12 mouse cellular contexts compared by ENCODE assay signal in genomic region chr3:18299502-18299901, GRCm38 (mm10).
DNase-seq lines count a peak whose midpoint lies in the region; ATAC-seq and TF ChIP-seq lines count a peak whose summit lies in the region.
"Had no signal": no experiment of that assay in that cellular context is flagged by ENCODE, and none has a peak within 500 bp of the region (broad histone marks: within the 10 kb centered on the region; RNA-seq: fewer than 3 reads in every experiment).

No protein-coding gene starts in this region.

- no peak overlapping the region for H3K27ac ChIP-seq in kidney, adult 2 months (ENCODE audit: insufficient read depth, low read depth, low read length)
- no peak overlapping the region for H3K27ac ChIP-seq in midbrain, postnatal 0 days (ENCODE audit: low read depth, low read length)
- H3K27ac ChIP-seq in midbrain, embryonic 13.5 days, result no peak overlapping the region
- no peak overlapping the region for H3K27ac ChIP-seq in limb, embryonic 14.5 days (replicated peaks; ENCODE audit: low read depth, low read length)
- H3K27ac ChIP-seq: embryonic facial prominence, embryonic 12.5 days; liver, embryonic 14.5 days had no signal

- TF ChIP-seq CTCF in kidney, adult 2 months (conservative IDR thresholded peaks at IDR 0.05; ENCODE audit: insufficient read depth, insufficient read length, low read depth, low read length), result no peak
- no peak for TF ChIP-seq CTCF in midbrain, postnatal 0 days (IDR thresholded peaks at IDR 0.05)

- no peaks in the 10 kb centered on the region for H3K9me3 ChIP-seq in midbrain, postnatal 0 days (ENCODE audit: low read length)
- no peaks in the 10 kb centered on the region for H3K9me3 ChIP-seq in midbrain, embryonic 13.5 days
- no peaks in the 10 kb centered on the region for H3K9me3 ChIP-seq in limb, embryonic 14.5 days (ENCODE audit: control insufficient read depth, low read length)
- H3K9me3 ChIP-seq: embryonic facial prominence, embryonic 12.5 days had no signal

- no peak overlapping the region for H3K9ac ChIP-seq in midbrain, postnatal 0 days (replicated peaks; ENCODE audit: low read length, poor library complexity, severe bottlenecking)
- no peak overlapping the region for H3K9ac ChIP-seq in midbrain, embryonic 13.5 days (replicated peaks)
- no peak overlapping the region for H3K9ac ChIP-seq in limb, embryonic 14.5 days (ENCODE audit: low read depth, low read length, severe bottlenecking)
- H3K9ac ChIP-seq: embryonic facial prominence, embryonic 12.5 days; liver, embryonic 14.5 days had no signal

- H3K27me3 ChIP-seq in kidney, adult 2 months (replicated peaks; ENCODE audit: control insufficient read depth, insufficient read depth, low read length), result no peaks in the 10 kb centered on the region
- H3K27me3 ChIP-seq in midbrain, postnatal 0 days (ENCODE audit: insufficient read depth, low read length), result no peaks in the 10 kb centered on the region
- H3K27me3 ChIP-seq in midbrain, embryonic 13.5 days, result no peaks in the 10 kb centered on the region
- no peaks in the 10 kb centered on the region for H3K27me3 ChIP-seq in limb, embryonic 14.5 days (ENCODE audit: control insufficient read depth, insufficient read depth, low read length)
- H3K27me3 ChIP-seq: embryonic facial prominence, embryonic 12.5 days; megakaryocyte, embryonic 14.5 days had no signal

- no peak for ATAC-seq in midbrain, postnatal 0 days (ENCODE audit: low FRiP score)
- no peak for ATAC-seq in midbrain, embryonic 13.5 days
- ATAC-seq in limb, embryonic 14.5 days (ENCODE audit: low FRiP score, low read depth), result peak; percentile 41; the same call in 1 of the 2 replicates
- ATAC-seq in inflammation-experienced regulatory T-cells, adult 6 months, result no peak

- WGBS in kidney, adult 2 months, result 46% methylated on average over 2 of the region's 2 CpGs
- 44% methylated on average over 2 of the region's 2 CpGs for WGBS in midbrain, postnatal 0 days
- WGBS in midbrain, embryonic 13.5 days, result 71% methylated on average over 2 of the region's 2 CpGs
- whole genome bisulfite sequencing in limb, embryonic 14.5 days, result 30% methylated on average over 2 of the region's 2 CpGs

- DNase-seq in embryo, embryonic 11 days, result peak; percentile 1
- DNase-seq in embryo, embryonic 10 days (ENCODE audit: low spot score), result no peak
- peak; percentile 48 for DNase-seq in kidney, adult 2 months
- DNase-seq in kidney, adult 11 months, result no peak
- DNase-seq in midbrain, postnatal 0 days (ENCODE audit: low spot score), result peak; percentile 41
- DNase-seq in limb, embryonic 14.5 days (ENCODE audit: low spot score), result peak; percentile 52
- DNase-seq: cerebellum, adult 9-11 months had no signal

- no peak for TF ChIP-seq POLR2A in kidney, adult 2 months (IDR thresholded peaks at IDR 0.05; ENCODE audit: low read depth, low read length)
- no peak for TF ChIP-seq POLR2A in limb, embryonic 14.5 days (IDR thresholded peaks at IDR 0.05; ENCODE audit: borderline replicate concordance, extremely low read depth, insufficient read depth, insufficient read length)

- H3K4me1 ChIP-seq in kidney, adult 2 months (ENCODE audit: control insufficient read depth, insufficient read depth, low read length), result no peaks in the 10 kb centered on the region
- H3K4me1 ChIP-seq in midbrain, postnatal 0 days (ENCODE audit: insufficient read depth, low read length), result no peaks in the 10 kb centered on the region
- H3K4me1 ChIP-seq in midbrain, embryonic 13.5 days (replicated peaks), result no peaks in the 10 kb centered on the region
- H3K4me1 ChIP-seq in limb, embryonic 14.5 days (ENCODE audit: control insufficient read depth, insufficient read depth, low read length), result no peaks in the 10 kb centered on the region
- H3K4me1 ChIP-seq: embryonic facial prominence, embryonic 12.5 days; megakaryocyte, embryonic 14.5 days had no signal

- H3K36me3 ChIP-seq in kidney, adult 2 months (ENCODE audit: control insufficient read depth, insufficient read depth, low read length), result no peaks in the 10 kb centered on the region
- H3K36me3 ChIP-seq in midbrain, postnatal 0 days (ENCODE audit: insufficient read depth, low read length), result no peaks in the 10 kb centered on the region
- no peaks in the 10 kb centered on the region for H3K36me3 ChIP-seq in midbrain, embryonic 13.5 days
- H3K36me3 ChIP-seq in limb, embryonic 14.5 days (ENCODE audit: control insufficient read depth, insufficient read depth, low read length), result no peaks in the 10 kb centered on the region
- H3K36me3 ChIP-seq: embryonic facial prominence, embryonic 12.5 days had no signal

- H3K4me2 ChIP-seq in midbrain, postnatal 0 days (ENCODE audit: low read depth, low read length, poor library complexity, severe bottlenecking), result no peak overlapping the region
- no peak overlapping the region for H3K4me2 ChIP-seq in midbrain, embryonic 13.5 days (replicated peaks)
- no peak overlapping the region for H3K4me2 ChIP-seq in limb, embryonic 14.5 days (replicated peaks; ENCODE audit: low read depth, low read length, severe bottlenecking)
- H3K4me2 ChIP-seq: embryonic facial prominence, embryonic 12.5 days had no signal

- H3K4me3 ChIP-seq in kidney, adult 2 months (ENCODE audit: insufficient read depth, low read depth, low read length), result no peak overlapping the region
- no peak overlapping the region for H3K4me3 ChIP-seq in midbrain, postnatal 0 days (ENCODE audit: low read depth, low read length)
- H3K4me3 ChIP-seq in midbrain, embryonic 13.5 days (replicated peaks), result no peak overlapping the region
- H3K4me3 ChIP-seq in limb, embryonic 14.5 days (replicated peaks; ENCODE audit: low read length), result no peak overlapping the region
- H3K4me3 ChIP-seq: embryonic facial prominence, embryonic 12.5 days; megakaryocyte, embryonic 14.5 days had no signal

Comparison
In these comparisons a context has a peak if more than half of its experiments do, and no peak if none do; other contexts are left out.
1. DNase-seq: peak in embryo, embryonic 11 days (single experiment), kidney, adult 2 months (single experiment), midbrain, postnatal 0 days (single experiment) and limb, embryonic 14.5 days (single experiment); none in embryo, embryonic 10 days (single experiment) and kidney, adult 11 months (single experiment).